Mouse (Mus musculus) bone marrow macrophage, adult 2 months (primary cell): ENCODE results near the gene Frs2.

ENCODE experiments used
- CTCF ChIP-seq: IDR thresholded peaks from 2 replicates; pipeline ENCODE4 v1.5.1; 2012; ENCODE audit warnings: low read depth, mild to moderate bottlenecking, low read length, moderate library complexity
- POLR2A ChIP-seq: IDR thresholded peaks from 2 replicates; pipeline ENCODE4 v1.6.1; 2012; ENCODE audit warnings: mild to moderate bottlenecking, low read depth, low read length, borderline replicate concordance

DNA sequence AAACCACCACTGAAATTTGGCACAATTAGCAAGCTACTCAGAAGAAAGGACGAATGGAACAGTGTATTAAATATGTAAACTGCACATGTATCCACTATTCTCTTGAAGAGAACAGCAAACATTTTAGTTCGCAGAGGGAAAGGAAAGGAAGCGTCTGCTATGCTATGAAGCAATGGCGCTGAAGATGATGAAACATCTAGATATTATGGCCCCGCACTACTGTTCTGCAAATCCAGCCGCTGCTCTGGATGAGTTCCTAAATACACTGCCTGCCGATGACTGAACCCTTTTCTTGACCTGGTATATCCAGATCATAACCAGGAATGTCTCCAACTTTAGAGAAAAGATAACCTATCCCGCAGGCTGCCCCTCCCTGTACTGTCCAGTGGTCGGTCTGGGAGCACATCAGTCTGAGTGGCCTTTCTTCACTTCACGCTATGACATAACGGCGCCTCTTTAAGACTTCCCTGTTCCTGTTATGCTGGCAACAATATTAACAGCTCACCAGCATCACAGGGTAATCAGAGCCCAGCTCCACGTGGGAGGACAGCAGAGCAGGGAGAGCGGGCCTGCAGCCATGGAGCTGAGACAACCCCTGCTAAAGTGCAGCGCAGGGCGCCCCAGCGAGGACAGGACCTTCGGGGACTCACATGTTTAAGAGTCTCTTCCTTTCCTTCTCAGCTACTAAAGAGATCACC lies 76.0 kb downstream of the Frs2 start:
- no peak for TF ChIP-seq CTCF
- TF ChIP-seq POLR2A = no peak
